Mouse (Mus musculus) bone marrow, adult 2 months (tissue): ENCODE measurements at regions not wholly inside any gene's neighbourhood (a gene's known extent, or its start where the extent isn't known, plus 50 kb on each side); places are given as distances from the start of the nearest gene placed in this dataset.

Source experiments
- CTCF ChIP-seq: fragments of 200-500 bp; IDR thresholded peaks from 2 replicates; pipeline ENCODE4 v1.5.1; 2011; ENCODE audit warnings: low read length, control low read depth; ENCODE audit not compliant: control insufficient read depth, insufficient read depth
- POLR2A ChIP-seq: fragments of 200-500 bp; IDR thresholded peaks from 2 replicates; pipeline ENCODE4 v1.6.1; 2011; ENCODE audit warnings: low read depth, mild to moderate bottlenecking, control low read depth, low read length, borderline replicate concordance; ENCODE audit not compliant: control insufficient read depth

GRCm38 (mm10) chr3:52193026-52193425, 75.1 kb upstream of the Foxo1 start:
- TF ChIP-seq CTCF: no peak
- no peak for TF ChIP-seq POLR2A
